Mouse (Mus musculus): ENCODE measurements around the gene Tprg.

Gene Tprg

DNA sequence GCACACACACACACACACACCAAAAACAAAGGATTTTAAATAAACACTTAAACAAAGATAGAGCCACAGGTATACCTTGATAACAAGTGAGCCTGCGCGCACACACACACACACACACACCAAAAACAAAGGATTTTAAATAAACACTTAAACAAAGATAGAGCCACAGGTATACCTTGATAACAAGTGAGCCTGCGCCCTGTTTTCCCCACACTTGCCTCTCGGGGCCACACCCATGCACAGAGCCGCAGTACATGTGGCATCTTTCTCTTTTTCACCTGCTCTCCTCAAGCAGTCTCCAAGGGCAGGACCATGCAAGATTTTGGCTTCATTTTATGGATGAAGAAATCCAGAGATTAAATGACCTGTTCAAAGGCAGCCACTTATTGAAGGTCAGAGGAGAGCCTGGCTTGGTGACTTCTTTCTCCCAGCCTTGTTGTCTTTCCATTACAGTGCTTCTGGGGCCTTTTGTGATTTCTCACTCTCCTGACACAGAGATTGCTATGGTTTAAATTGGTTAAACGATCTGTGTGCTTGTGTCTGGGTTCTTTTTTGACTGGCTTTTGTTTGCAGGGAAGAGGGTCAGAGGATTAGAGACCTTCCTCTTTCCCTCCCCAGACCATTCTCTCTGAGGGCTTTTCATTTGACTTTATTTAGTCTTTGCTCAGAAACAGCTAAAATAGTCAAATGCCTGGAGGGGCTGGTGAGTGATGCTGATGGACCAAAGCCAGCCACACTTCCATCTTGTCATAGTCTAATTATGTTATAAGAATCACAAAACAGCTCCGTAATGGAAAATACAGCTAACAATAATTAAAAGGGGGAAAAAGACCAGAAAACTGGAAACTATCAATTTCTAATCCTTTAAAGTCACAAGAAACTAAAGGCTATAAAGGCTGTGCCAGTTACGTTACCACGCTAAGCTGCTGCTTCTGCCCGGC lies 46.9 kb downstream of the Tprg start:
- DNase-seq = no peak

DNA sequence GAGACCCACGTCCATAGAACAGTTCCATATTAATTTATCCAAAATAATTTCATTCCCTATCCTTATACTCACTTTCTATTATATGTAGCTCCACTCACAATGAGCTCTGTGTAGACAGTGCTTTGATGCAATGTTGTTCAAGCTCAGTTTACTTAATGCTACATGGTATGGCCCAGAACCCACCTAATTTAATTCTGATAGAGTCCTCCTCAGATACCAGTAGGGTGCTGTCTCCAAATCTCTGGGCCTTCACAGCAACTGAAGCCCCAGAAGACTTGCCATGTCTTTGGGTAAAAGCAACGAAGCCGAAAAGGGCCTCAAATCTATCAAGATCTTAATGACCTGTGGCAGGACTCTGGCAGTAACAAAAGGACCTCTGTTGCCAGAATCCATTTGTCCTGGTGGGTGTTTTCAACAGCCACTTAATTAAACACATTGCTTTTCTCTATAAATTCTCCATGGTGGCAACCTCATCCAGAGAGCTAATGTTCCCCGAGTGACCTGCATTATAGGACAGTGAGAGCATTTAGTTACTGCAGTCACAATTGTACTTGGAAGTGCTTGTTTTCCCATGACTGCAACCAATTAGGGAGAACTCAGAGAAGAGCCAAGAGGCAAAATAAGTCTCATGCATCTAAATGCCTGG lies 48.6 kb downstream of the Tprg start:
- DNase-seq = no peak

DNA sequence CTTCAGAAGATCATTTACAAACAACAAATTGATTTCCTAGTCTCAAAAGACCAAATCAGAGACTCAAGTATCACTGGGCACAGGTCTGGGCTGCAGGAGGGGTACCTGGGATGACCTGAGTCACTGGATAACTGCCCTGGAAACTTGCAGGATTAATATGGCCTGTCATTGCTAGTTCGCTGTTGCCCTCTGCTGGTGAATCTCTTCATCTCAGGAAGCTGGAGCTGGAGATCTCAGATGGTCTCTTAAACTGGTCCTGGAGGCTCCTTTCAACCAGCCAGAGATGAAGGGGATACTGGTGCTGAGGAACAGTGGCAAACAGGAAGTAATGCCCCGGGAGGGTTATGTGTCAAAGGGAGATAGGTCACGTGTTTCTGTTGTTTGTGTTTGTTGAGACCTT lies 63.0 kb downstream of the Tprg start:
- peak; percentile 61 for DNase-seq

DNA sequence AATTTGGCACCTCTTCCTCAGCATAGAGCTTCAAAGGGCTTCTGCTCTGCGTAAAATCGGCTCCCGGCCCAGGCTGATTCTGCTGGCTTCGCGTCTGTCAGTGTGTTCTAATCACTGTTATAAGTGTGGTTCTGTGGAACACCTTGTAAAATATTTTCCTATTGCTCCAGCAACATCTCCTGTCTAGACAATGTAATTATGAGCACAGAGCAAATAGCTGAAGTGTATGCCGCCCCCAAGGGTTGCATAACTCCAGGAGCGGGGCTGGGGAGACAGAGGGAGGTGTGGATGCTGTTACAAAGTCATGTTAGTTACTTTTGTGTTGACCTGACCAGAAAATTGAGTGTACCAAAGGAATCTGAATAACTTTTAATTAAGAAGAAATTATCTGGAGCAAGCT lies 81.2 kb downstream of the Tprg start:
- DNase-seq = no peak

DNA sequence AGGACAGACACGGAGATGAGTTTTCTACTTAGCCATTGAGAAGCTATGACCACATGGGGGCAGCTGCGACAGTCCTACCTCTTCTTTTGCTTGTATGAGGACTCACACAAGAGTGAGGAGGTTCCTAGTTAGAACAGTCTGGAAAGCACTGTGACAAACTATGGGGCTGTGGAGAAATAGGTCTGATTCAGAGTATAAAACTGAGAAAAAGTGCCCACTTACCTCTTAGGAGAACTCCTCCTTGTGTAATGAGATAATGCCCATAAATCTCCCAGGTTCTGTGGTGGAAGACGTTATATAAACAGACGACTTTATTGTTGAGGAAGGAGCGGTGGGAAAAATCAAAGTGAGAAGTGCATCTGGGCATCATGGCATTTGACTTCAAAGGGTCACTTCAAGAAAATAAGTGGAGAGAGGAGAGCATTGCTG lies 83.4 kb downstream of the Tprg start:
- DNase-seq = no peak

DNA sequence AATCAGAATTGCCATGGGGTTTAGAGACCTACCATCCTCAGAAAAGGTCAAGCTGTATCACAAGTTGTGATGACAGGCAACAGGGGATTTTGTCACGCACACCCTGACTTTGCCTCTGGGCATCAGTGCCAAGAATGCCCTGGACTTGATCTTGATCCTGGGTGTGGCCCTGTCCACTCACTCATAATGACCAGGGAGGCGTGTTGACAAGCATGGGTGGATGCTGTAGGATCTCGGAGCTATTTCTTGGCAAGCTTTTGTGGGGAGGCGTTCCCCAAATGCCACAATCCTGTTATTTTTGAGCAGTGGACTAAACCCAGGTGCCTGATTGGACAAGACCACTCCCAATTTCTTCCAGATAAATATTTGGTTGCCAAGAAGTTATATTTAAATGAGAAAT lies 87.5 kb downstream of the Tprg start:
- no peak for DNase-seq

DNA sequence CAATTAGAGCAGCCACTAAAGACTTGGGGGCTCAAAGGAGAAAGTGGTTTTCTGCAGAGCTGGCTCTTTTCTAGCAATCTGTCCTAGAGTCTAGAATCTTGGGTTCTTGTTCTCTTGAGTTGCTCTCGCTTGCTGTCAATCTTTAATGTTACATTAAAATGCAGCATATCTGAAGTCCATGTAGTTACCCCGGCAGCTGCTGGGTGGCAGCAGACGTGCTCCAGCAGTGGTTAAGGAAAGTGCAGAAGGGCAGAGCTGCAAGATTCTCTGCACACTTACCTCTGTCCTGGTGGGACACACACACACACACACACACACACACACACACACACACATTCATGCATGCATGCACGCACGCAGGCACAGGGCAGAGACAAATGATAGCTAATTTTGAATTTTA lies 88.2 kb downstream of the Tprg start:
- peak; percentile 39 for DNase-seq

DNA sequence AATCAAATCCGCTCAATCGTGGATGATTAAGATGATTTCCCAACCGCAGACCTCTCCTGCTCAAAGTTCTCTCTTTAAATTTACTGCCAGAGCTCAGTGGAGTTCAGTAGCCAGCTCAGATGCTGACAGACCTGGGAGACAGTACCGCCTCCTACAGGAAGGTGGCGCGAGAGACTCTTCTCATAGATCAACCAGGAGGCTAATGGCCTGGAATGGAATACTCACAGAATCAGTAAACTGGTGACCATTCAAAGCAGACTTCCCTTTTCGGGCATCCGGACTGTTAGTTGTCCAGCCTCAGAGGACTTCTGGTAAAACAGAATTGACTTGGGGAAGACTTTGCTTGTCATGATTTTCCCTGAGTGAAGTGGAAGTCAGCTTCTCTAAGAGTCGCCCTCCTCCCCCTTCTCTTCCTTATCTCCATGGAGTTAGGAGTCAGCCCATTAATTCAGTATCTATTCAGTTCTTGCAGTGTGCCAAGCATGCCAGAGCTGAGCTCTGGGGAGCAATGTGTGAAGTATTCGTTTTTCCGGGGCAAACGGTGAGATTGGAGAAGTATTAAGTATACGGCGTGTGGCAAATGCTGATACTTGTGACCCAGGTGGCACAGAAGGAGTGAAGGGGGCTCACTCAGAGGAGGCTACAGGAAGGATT lies 90.2 kb downstream of the Tprg start:
- DNase-seq = peak; percentile 83

DNA sequence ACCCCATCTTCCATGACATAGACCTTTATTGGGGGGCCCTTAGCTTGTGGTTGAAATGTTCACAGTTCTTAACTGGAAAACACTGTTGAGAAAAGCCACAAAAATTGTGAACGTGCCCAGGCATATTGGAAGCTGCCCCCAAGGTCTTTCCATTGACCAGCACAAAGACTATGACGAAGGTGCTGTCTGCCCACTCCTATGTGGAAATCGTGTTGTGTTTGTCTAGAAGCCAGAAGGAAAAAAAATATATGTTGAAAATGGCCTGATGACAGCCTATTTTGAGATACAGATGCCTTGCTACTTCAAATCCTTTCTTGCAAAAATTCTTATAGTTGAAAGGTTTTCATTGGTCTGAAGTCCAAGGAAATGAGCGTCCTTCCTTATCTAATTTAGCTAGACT lies 91.1 kb downstream of the Tprg start:
- no peak for DNase-seq

DNA sequence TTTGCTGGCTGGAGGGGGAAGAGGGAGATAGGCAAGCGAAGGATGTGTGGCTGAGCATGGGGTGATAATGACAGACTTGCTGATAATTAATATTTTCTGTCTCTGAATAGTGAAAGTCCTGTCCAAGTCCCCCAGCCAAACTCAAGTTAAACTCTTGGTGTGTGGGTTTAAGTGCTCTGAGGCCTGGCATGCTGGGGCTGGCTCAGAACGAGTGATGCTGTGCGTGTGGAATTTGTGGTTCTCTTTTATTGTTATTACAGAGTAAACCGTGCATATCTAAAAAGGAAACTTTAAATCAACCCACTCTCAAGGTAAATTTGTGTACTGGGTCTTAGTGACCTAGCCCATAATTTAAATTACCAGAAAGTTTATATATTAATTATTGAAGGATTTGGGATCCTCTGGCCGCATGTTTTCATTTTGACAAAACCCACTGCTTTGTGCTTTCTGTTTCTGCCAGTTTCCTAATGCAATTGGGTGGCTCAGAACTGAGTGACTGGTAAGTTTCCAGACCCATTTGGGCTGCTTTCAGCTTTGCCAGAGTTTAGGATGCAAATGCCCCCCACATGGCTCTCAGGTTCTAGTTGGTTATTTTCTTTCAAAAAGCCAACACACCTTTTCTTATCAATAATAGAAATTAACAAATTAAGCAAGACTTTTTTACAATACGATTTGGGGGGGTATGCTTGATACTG lies 99.0 kb downstream of the Tprg start:
- no peak for DNase-seq

DNA sequence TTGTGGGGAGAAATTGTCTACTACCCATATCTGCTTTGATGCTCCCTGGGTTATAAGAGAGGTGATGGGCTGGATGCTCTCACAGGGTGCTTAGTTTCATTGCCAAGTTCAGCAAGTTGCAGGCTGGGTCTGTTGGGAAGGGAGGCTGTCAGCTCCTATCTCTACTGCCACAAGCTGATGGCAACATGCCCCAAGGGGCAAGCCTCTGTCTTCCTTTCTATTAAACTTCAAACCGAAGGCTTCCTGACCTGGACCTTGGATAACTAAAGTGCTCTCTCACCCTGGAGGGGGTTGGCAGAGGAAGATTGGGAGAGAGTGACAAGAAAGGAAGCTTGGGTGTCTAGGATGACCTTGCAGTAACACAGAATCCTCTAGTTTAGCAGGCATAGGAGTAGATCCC lies 108.1 kb downstream of the Tprg start:
- DNase-seq = peak; percentile 31

DNA sequence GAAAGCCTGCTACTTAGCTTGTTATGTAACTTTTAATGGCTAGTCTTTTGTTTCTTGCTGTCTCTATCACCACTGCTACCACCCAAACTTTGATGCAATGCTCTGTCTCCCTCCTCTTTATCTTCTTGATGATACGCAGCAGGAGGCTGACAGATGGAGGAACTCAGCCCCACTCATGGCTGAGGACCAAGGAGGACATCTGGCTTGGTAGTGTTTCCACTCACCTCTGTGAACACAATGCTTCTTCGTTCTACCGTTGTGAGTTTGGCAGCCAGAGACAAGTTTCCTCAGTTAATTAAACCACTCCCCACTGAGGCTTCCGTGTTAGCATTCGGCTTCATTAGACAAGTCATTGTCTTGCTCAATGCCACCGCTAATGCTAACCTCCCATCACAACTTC lies 117.5 kb downstream of the Tprg start:
- no peak for DNase-seq

DNA sequence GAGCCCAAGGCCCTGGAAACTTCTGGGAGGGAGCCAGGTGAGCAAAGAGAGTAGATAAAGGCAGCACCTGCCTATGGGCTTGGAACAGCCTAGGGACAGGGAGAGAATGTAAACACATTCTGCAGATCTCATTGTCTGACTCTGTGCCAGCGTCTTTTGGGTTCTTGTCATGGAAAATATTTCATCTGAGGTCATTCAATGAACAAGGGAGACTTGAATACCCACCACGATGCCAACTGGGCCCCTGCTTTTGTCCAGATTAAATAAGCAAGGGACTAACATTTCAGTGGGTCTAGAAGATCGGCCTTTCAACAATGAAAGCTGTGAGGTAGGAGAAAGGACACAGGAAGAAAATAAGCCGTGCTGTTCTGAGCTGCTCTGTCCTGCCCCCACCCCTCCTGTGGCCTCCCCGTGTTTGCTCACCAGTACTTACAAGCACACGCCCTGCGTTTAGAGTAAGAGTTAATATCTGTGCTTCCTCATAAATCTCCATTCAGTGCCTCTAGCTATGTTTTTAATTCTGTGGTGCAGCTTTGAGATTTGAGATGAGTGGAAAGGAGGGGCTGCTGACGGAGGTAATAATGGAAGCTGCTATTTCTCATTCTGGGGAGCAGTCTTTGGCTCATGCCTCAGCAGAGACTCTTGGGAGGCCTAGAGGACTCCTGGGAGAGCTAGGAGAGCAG lies 120.7 kb downstream of the Tprg start:
- DNase-seq = no peak

DNA sequence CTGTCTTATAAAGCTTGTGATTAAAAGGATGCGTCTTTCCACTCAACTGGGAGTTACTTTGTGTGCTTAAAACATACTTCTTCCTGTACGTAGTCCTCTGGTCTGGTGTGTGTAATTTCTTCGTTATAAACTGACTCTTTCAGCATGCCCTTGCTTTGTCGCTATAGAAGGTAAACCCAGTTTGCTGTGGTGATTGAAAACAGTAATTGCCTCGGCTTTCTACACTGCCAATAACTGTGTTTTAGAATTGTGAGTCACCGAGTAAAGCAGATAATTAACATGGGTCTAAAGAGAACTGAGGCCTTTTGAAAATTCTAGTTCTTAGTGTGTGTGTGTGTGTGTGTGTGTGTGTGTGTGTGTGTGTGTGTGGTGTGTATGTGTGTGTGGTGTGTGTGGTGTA lies 121.4 kb downstream of the Tprg start:
- DNase-seq = no peak

DNA sequence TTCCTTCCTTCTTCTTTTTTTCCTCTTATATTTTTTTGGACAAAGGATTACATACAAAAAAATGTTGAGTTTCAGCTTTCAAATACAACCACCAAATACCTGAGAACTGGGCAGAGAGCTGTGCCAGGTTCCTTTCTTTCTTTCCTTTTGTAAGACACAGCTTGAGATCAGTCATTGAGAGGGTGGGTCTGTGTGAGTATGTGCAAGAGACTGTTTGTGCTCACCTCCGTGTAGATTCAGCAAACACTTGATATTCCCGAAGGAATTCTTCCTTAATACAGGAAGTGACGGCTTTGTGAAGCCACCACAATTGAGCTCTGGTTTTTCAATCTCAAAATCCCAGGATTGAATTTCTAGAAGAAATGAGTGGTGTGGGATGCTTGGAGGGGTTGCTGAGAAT lies 124.7 kb downstream of the Tprg start:
- DNase-seq = no peak

DNA sequence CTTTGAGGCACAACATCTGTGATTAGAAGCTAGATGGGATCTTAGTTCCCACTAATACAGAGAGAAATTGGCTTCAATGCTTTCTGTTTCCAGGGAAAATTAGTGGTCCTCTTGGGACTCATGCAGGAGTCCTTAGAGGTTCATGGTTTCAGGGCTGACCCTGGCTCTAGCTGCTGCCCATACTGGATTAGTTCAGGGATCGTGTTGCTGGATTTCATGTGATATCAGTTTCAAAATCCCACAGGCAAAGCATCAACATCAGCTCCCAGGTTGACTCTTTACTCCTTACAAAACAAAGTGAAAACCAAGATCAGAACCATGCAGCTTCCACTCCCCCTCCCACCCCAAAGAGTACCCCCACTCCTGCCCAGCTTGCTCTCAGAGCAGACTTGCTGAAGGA lies 127.3 kb downstream of the Tprg start:
- DNase-seq = no peak

DNA sequence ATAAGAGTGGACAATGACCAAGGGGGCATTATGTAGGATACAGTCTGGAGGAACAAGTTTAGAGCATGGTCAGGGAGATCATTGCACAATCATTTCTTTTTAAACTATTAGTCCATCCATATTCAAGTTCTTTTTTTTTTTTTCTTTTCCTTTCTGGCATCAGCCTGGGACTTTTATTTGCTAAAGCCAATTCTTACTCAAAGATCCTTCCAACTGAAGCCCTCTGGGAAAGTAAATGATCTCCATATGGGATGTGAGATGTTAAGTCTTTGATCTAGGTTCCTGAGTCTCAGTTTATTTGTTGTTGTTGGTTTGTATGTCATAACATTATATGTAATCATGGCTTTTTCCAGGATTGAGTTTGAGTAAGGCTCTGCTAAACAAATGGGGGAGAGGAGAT lies 128.6 kb downstream of the Tprg start:
- no peak for DNase-seq

DNA sequence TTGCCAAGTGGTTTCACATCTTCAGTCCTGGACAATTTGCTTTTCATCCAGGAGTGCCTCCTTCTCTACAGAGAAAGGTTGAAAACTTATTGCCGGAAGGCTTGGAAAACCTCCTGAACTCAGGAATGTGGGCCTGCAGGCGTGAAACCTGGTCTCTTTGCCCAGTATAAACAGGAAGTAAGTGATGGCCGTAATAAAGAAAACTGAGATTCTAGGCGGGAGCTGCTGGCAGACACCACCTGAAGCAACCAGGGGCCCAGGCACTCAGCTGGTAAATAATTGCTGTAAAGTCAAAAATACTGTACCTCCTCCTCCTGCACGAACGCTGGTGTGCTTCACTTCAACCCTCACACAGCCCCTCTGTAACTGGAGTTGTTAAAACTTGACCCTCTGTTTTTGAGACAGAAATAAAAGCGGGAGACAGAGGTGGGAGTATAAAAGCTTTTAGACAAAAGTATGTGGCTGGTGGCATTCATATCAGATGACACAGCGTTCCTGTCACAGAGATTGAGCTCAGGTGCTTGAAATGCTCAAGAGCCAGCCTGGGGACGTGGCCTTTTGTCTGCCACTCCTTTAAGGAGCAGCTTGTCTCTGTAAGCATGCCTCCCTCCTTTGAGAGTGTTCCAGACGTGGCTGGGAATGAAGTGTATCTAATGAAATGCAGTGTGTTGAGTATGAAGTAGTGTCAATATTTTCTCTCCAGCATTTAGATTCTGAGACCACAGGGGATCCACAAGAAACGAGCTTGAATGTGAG lies 131.4 kb downstream of the Tprg start:
- peak; percentile 3 for DNase-seq

DNA sequence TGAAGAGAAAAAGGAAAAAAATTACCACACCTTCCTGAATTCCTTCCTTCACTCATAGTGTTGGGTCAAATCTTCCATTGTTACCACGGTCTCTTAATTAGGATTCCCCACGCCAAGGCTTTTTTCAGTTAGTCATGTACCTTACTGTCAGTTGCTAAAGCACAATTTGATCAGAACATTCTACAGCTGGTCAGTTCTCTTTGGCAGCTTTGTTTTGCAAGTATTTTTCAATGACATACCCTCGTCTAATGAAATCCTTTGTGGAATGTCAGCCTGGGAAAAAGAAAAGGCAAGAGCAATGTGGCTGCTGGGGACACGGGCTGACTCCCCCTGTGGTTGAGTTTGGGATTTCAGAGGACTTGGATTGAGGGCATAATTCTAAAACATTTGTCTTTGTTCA lies 136.4 kb downstream of the Tprg start:
- no peak for DNase-seq

DNA sequence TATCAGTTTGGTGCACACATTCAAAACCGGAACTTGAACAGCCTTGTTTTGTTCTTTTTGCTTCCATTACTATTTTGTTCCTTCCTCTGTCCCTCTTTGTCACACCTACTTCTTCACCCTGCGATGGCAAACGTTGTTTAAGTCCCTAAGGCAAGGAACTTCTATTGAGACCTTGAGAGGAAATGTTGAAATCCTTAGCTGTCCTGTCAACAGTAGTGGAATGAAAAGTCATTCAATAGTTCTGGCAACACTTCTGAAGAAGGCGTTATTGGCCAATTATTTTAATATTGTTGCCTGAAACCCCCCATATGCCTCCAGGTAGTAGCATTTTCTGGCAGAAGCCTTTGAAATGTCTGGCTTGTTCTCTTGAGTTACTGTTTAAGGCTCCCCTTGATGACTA lies 137.4 kb downstream of the Tprg start:
- no peak for DNase-seq

DNA sequence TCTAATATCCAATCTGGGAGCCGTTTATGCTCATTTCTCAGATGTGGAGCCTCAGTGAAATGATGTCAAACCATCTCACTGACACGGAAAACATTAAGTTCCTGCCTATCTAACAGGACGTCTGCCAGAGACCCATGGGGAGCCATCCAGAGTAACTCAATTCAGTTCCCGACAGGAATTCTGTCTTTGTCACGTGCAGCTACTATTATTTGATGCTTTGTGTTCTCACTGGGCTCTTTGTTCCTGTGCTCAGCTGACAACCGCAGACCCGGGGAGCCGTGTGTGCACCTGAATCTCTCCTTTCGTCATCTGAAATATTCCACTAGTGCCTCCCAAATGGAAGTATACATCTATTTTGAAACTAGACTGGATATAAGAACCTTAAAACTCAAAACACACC lies 138.3 kb downstream of the Tprg start:
- DNase-seq = no peak

DNA sequence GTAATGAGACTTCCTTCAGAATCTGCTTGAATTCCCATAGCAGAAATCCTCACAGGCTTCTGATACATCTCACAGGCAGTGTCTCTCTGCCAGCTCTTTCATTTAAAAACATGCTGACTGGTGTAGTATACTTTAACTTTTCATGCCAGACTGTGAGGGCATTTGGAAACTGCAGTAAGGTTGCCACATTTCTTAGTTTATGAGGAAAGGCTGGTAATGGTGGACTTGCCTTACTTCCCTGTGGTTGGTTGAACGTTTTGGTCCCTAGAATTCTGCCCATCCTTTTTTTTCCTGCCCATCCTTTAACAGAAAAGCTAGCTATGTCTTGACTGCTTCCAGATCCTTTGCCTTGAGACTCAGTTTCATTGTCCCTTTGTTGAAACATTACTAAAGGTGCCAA lies 138.8 kb downstream of the Tprg start:
- DNase-seq = no peak

Data from kidney, adult 18-20 months (tissue).